Mouse (Mus musculus): ENCODE measurements around the gene Rpgrip1l.

DNA sequence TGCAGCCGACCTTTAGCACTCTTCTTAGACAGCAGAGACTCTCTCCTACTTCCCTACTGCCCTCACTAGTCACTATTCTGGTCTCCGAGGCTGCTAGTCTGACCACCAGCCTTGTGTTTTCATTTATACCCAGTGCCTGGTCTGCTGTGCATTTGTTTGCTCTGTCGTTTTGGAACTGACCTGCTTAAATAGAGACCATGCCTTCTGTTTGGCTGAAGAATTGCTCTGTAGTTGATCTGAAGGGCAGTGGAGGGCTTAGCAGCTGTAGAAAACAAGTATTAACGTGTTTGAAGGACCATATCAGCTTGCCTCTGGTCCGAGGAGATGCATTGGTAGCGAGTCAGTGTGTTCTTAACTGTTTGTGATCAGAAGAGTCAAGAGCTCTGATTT is 16.4 kb upstream of the Rpgrip1l start:
- TF ChIP-seq CTCF (IDR thresholded peaks at IDR 0.05; ENCODE audit: borderline replicate concordance, control insufficient read depth, extremely low read depth, insufficient read depth, low read length, poor library complexity) (no peak), POLR2A (IDR thresholded peaks at IDR 0.05; ENCODE audit: control insufficient read depth, extremely low read depth, insufficient read depth, low read length, poor library complexity) (no peak)
